Mouse (Mus musculus) erythroblast, embryonic 14.5 days (primary cell): Measurements from ENCODE around the gene Tmem94.

Source experiments
- GATA1 ChIP-seq: IDR thresholded peaks from 2 replicates; pipeline ENCODE4 v1.6.1; 2012; ENCODE audit warnings: low read length, inconsistent platforms, mixed read lengths
- TAL1 ChIP-seq: IDR thresholded peaks from 3 replicates; pipeline ENCODE4 v1.6.1; 2012; ENCODE audit warnings: low read length, inconsistent platforms, mixed read lengths

- TF ChIP-seq TAL1 (no peak), GATA1 (no peak)
These were observed 21.2 kb downstream of the Tmem94 start for GRCm38 (mm10) chr11:115786473-115786872.
